Mouse (Mus musculus) urinary bladder, postnatal 36 days (tissue): ENCODE data around the gene Bcl9.

ENCODE experiments used
- DNase-seq, 2 experiments: peaks; one replicate each; pipeline ENCODE4 v3.0.0; 2022; ENCODE audit warnings: low spot score in 2 of 2, mixed read lengths in 1 of 2

The Bcl9 gene

GRCm38 (mm10) chr3:97172632-97173031 lies 125.1 kb downstream of the Bcl9 start:
- DNase-seq: no peak

GRCm38 (mm10) chr3:97172231-97172630 lies 125.5 kb downstream of the Bcl9 start:
- no peak for DNase-seq

GRCm38 (mm10) chr3:97171531-97171930 lies 126.2 kb downstream of the Bcl9 start:
- no peak for DNase-seq

- DNase-seq: no peak
These were observed 130.6 kb downstream of the Bcl9 start for GRCm38 (mm10) chr3:97167126-97167525.

GRCm38 (mm10) chr3:97164477-97164876 lies 133.2 kb downstream of the Bcl9 start:
- no peak for DNase-seq

GRCm38 (mm10) chr3:97161773-97162172 lies 135.9 kb downstream of the Bcl9 start:
- DNase-seq: no peak

- DNase-seq: peak in 1 of 2 experiments; percentile 43
These were observed 136.8 kb downstream of the Bcl9 start for GRCm38 (mm10) chr3:97160908-97161307.

GRCm38 (mm10) chr3:97159986-97160385 lies 137.7 kb downstream of the Bcl9 start:
- DNase-seq: no peak

GRCm38 (mm10) chr3:97159509-97159850 lies 138.2 kb downstream of the Bcl9 start:
- no peak for DNase-seq

- peak; percentile 75 to 90 for DNase-seq
These were observed 138.9 kb downstream of the Bcl9 start, which contains the start of gene Acp6 for GRCm38 (mm10) chr3:97158611-97159508. TSS of gene Acp6 (plus strand) at chr3:97158777.

- DNase-seq: peak; percentile 73 to 83
These were observed 139.6 kb downstream of the Bcl9 start for GRCm38 (mm10) chr3:97157958-97158599.

GRCm38 (mm10) chr3:97157308-97157707 lies 140.4 kb downstream of the Bcl9 start:
- DNase-seq: no peak

GRCm38 (mm10) chr3:97156431-97156830 lies 141.3 kb downstream of the Bcl9 start:
- DNase-seq: no peak
